Mouse (Mus musculus) frontal cortex, postnatal 10 days (tissue): ENCODE data around the gene Actr10.

Experiments used
- DNase-seq, 2 experiments: peaks; one replicate each; pipeline ENCODE4 v3.0.0; 2022; ENCODE audit warnings: low spot score in 2 of 2, mixed read lengths in 1 of 2

The Actr10 gene

DNA sequence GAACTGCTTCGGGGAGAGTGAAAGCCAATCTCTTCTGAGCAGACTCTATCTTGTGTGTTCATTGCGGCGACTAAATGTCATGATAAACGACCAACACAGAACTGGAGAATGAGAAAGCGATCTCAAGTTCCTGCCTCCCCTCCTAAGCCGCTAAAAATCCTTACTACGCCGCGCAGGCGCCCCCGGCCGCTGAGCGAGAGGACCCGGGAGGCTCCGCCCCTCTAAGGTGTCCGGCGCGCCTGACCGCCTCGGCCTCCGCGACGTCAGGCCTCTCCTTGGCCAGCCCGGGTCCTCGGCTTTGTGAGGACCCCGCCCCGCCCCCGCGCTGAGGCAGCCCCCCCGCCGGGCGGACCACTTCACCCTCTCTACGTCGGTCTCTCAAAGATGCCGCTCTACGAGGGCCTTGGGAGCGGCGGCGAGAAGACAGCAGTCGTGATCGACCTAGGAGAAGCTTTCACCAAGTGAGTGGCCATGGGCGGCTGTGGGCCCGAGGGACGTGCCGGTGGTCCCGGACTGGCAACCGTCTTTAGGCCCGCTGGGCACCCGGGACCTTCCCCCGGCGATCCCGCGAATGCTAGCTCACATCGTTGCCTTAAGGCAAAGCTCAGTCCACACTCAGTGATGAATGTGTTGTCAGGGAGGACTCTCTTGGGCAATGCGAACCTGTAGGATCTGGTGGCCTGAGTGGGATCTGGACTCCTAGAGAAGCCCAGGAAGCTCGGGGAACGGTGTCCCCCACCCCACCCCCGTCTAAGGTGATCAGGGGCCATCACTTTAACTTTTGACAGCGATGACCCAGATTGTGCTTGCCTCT, at the start of gene Actr10:
Gene Actr10 (plus strand): TSS at position 287 of the 814 bp plus-strand sequence.
- DNase-seq: peak; percentile 90 to 91

DNA sequence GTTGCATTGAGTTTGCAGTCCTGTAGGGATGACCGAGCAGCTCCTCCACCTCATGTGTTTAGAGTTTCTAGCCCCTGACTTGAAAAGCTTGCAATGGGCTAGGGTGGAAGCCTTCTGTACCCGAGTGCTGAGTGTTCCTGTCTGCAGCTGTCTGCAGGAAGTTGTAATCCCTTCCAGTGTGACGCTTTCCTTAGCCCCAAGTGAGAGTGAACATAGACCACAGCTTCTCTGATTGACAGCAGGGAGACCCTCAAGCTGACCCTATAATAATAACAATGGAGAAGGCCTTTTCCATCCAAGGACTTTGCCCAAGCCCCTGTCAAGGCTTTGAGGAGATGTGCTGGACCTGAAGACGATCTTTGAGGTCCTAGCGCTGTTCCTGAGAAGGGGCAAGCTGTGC, 47.3 kb upstream of the Actr10 start:
- DNase-seq: no peak

DNA sequence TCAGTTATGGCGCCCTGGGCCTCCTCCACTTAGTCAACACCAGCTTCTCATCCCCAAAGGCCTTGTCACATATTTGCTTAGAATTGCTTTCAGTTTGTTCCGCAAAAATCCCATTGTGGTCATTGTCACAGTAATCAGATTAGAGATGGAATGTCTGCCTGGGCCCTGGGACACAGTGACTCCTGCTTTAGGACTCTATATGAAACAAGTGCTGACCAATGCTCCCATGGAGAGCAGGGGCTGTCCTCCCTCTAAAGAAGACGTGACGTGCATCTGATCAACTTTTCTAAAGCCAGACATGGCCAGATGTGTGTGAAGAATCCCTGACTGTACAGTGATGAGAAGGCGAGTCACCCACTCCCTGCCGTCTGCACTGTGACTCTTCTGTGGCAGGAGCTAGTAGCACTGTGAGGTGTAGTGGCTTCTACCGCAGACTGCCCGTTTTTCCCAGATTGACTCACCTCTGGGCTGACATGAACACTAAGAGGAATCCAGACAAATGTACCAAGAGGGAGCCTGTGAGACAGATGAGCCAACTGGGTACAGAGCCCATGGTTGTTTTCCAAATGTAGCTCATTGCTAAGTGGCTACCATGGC, 46.7 kb upstream of the Actr10 start:
- DNase-seq: no peak

DNA sequence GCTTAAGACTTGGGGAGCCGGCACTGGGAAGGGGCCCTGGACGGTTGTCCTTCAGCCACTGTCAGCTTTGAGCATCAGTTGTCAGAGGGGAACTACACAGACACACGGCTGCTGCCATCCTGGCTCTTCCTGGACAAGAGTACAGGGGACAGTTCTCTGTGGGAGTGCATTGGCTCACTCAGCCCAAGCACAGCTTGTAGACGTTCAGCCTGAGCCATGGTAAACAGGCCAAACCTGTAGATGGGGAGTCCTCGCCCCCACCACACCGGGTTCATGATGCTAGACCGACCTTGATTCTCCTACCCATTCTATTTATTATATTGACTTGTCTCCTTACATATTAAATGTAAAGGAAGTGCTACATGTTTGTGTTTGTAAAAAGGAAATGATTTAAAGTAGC, 42.4 kb upstream of the Actr10 start:
- no peak for DNase-seq

DNA sequence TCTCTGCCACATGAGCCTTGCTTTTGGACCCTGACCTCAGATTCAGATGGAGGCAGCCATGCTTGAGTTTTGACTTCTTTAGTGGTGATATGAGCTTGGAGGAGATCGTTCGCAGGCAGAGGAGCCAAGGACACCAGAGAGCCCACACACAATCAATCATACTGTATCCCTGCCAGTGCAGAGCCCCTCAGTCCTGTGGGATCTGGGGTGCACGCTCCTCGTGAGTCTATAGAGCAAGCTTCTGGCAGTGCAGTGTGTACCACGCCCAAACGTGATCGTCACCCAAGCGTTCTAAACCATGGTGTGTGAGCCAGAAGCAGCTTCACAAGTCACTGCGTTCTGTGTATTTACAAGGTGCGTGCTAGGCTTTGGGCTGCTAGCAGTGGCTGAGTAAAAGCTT, 41.6 kb upstream of the Actr10 start:
- DNase-seq: no peak

DNA sequence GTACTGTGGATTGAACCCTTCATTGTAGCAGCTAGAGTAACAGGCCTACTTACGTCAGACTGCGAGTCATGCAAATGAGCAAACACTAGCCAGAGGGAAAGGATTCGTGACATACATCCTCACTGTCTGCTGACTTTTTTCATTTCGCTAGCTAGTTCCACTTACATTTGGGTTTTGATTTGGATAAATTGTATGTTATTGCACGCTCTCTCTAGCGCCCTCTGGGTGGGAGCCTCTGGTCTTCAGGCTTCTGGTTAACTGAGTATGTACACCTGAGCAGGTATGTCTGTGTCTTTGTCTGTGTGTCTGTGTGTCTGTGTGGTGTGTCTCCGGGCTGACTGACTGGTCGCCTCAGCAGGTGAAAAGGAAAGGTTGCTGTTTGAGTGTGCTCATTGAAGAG, 40.2 kb upstream of the Actr10 start:
- no peak for DNase-seq

DNA sequence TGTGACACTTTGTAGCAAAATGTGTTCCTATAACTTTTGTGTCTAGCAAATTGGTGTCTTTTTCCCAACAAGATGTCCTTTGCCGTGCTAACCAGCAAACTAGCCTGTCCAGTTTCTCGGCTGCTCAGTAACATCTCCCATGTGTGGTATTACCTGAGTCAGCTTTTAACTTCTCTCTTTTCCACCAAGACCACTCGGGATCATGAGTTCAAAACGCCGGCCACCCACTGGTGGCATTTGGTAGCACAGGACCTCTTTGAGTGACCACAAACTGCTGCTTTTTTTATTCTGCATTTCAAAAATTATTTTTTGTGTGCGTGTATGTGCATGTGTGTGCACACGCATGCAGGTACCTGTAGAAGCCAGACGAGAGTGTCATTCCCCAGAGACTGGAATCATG, 39.2 kb upstream of the Actr10 start:
- no peak for DNase-seq

DNA sequence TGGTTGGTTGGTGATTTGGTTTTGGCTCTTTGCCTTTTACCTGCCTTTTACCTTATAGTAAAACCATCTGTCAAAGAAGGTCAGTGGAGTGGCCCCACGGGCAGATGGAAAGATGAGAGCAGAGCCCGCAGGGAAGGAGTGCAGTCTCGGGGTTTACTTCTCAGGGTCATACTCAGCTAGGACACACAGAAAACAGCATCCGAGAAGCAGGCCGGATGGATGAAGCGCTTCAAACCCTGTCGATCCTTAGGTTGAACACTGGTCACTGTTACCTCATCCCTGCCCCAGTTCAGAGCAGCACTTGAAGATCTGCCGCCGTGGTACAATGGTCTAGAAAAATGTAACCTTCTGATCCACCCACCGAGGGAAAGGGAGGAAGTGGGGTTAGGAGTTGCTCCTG, 33.2 kb upstream of the Actr10 start:
- no peak for DNase-seq

DNA sequence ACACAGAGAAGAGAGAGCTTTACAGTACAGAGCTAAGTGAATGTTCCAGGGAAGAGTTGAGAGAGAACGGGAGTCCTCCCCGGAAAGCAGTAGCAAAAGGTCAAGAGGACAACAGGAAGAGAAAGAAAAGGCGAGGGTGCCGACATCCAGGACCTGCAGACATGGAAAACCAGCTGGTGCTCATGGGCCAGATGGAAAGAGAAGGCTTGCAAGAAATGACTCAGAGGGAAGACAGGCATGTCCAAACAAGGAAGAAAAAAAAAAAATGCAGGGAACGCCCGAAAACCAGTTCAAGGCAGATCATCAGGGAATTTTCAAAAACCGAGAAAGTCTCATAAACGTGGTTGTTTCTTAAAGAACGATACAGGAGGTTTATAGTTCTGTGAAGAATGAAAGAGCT, 30.8 kb upstream of the Actr10 start:
- DNase-seq: no peak

DNA sequence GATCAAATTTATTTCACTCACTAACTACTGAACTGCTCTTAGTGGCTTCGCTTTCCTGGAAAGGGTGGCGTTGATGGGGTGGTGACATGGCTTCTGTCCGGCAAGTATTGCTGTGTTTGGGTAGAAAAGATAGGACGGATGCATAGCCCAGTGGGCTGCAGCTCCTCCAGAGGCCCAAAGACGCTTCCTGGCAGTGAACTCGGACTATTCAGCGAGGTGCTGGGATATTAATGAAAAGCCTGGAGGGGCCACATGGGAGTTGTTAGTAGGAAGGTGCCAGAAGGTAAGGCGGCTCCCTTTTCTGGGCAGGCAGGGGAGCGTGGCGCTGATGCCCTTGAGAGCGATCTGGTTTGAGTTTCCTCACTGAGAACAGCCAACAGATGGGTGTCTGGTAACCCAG, 30.0 kb upstream of the Actr10 start:
- DNase-seq: no peak

DNA sequence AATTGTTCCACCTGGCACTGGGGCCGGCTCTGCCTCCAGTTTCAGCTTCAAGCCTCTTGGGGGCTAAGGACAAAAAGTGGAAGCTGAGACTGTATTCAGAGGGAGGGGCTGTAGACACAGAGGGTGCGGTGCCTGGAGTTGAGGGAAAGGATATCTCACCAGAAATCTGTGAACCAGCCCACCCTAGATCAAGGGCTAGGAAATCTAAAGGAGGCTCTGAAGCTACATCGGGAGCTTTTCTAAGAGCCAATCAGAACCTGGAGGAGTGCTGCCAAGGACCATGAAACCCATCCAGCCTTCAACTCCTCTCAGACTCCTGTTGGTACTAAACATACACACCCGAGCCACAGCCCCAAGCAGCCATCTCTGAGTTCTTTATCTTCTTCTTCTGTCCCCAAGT, 29.6 kb upstream of the Actr10 start:
- no peak for DNase-seq

DNA sequence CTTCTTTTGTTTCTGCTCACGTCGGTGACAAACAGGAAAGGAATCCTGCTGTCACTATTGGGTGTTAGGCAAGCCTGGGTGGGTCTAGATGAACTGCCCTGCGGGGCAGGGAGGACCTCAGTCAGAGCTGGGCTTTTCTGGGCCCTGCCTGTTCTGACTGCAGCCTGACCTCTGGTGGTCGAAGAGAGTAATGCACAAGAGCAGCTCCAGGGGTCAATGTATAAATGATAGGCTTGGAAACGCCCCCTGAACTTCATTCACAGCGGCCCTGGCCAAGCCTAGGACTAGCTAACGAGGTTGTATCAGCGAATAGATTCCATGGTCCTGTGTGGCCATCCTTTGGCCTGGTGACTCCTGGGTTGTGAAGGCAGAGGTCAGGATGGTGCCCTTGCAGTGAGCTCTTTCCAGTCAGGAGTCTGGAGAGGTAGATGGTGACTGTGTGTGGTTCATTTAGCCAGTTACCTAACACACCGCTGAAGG, 27.4 kb upstream of the Actr10 start:
- DNase-seq: peak in 1 of 2 experiments; percentile 69

DNA sequence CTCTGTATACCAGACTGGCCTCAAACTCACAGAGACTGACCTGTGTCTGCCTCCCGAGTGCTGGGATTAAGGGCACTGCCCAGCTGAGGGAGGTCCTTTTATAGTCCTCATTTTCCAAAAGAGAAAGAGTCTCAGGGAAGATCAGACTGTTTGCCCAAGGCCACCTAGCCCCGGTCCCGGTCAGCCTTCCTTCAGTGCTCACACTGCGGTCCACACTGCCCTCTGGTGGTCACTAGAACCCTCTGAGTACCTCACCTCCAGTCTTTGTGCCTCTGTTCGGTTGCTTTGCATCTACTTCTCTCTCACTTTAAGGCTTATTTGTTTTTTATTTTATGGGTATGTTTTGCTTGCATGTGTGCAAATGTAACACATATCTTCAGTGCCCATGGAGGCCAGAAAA, 26.6 kb upstream of the Actr10 start:
- DNase-seq: peak in 1 of 2 experiments; percentile 76

DNA sequence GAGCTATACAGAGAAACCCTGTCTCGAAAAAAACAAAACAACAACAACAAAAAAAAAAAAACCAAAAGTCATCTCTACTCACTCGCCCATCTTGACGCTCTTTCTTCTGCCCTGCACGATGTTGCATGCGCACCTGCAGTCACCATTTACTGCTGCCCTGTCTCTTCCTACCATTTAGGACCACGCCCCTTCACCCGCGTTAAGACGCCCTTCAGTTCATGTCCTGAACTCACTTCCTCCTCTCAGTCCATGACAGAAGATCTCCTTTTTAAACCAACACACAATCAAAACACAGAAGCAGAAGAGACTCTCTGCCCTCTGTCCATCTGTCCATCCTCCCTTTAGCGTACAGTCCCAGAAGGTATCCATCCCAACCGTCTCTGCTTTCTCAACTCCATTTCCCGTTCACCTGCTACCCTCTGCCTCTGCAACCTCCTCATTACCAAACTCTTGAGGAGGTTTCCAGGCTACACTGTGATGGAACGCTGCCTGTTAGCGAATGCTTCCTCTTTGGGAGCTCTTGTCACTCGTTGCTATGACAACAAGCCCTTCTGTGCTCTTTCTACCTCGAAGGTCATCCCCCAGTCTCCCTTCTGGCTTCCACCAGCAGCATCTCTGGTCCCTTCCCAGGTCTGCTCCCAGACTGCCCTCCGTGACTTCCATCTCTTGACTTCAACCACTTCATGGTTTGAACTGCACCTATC, 25.8 kb upstream of the Actr10 start:
- DNase-seq: no peak

DNA sequence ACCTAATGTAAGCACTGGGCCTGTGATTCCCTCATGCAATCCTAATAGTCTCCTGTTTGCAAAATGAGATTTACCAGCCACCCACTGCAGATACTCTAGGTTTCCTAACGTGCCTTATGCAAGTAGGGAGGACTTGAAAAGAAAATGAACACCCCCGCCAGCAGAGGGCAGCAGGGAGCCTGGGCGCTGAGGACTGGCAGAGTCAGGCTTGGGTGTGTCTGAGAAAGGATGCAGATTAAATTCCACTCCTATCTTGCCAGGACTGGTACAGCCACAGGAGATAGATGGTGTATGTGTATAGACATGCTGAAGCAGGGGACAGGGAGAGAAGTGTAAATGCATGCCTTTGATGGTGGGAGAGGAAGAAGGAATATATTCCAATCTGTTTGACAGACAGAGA, 24.2 kb upstream of the Actr10 start:
- DNase-seq: no peak

DNA sequence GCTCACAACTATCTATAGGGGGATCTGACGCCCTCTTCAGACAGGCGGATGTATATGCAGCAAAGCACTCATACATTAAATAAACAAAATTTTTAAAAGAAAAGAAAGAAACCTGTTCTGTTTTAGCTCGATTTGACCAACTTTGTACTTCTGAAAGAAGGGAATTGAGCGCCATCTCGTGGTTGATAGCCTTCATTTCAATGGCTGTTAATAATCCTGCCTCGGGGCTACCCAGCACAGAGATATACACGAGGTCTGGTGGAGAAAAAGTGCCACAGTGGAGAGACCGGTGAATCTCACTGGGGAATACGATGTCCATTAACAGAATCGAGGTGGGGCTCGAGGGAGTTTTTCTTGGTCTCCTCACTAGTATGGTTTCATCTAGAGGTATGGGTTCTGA, 23.3 kb upstream of the Actr10 start:
- no peak for DNase-seq

DNA sequence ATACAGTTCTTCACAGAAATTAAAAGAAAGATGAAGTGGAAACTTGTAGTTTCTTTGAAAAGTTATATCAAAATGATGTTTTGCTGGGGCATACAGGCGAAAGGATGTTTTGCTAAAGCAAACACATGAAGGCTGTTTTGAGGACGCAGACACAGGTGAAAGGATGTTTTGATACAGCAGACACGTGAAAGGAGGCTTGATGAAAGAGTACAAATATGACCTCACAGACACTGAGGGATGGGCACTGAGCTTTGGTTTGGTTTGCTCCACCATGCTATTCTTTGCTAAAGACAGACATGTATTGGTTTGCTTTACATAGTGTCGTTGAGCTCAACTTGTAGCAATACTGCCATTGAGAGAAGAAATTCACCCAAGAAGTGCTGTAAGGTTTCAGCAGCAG, 7.9 kb upstream of the Actr10 start:
- DNase-seq: no peak

DNA sequence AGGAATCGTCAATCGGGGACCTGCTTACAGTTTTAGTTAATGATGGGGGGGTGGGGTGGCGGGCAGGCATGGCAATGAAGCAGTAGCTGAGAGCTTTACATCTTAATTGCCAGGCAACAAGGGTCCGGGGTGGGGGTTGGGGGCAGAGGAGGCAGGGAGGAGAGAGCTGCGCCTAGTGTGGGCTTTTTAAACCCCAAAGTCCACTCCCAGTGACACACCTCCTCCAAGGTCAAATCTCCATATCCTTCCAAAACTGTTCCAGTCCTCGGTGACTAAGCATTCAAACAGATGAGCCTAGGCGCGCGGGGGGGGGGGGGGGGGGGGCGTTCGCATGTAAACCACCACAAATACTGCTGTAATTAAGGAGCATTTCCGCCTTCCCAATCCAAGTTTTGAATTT, 507 bp upstream of the Actr10 start:
- peak; percentile 31 to 40 for DNase-seq

DNA sequence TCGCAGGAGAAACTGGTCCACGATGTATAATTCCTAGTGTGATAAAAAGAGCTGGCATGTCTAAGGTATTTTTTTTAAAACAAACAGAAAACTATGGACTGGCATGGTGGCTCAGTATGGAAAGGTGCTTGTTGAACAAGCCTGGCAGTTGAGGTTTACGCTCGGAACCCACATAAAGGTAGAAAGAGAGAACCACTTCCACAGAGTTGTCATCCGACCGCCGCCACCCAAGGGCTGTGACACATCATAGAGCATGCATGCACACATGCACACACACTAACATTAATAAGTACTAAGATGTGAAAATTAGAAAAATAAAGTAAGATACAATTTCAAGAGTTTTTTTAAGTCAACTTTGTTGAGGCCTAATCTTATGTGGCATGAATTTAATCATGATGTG, 3.1 kb downstream of the Actr10 start:
- no peak for DNase-seq

DNA sequence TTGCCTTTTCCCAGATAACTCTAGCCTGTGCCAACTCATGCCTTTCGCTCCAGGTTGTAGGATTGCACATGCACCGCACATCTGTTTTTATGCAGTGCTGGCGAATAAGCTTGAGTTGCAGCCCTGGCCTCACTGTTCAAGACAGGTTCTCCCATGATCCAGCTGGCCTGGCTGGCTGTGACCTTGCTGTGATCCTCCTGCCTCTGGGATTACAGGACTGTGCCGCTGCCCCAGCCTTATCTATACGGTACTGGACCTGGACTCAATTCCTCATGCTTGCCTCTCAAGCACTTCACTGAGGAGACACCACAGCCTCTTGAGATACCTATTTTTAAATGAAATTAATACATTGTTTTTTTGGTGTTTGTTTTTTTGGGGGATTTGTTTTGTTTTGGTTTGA, 6.5 kb downstream of the Actr10 start:
- no peak for DNase-seq

DNA sequence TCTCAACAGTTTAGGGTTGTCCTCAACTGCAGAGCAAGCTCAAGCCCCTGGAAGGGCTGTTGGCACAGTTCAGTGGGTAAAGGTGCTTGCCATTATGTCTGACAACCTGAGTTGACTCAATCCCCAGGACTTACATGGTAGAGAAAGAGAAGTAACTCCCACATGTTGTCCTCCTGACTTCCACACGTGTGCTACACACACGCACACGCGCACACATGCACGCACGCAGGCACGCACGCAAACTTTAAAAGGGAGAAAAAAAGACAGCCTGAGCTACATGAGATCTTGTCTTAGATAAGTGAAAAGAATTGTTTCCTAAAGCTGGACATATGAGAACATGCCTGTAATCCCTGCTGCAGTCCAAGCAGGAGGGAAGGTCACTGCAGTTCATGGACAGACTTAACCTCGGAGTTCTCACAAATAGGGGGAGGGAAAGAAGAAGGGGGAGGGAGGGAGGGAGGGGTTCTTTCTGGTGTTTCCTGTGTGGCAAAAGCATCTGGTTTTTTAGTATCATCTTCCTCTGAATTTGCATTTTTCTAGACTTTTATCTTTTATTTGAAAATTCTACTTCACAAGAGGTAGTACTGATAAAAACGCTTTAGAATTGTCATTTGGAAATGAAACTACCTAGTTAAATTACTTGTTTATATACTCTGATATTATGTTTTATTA, 9.1 kb downstream of the Actr10 start:
- DNase-seq: no peak

DNA sequence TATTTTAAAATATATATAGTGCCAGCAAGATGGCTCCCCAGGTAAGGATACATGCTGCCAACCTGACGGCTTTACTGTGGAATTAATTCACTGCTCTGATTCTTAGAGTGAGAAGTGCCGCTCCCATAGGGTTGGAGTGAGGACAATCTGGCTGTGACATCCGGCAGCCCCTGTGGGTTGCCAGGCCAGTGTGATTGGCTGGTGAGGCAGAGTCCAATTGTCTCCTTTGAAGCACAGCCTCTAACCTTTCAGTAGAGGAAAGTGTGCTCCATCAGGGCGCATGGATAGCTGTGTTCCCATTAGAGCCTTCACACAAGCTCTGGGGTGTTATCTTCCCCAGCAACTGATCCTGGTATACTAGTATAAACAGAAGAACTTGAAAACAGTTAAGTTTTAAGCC, 21.0 kb downstream of the Actr10 start:
- DNase-seq: no peak
